Mouse (Mus musculus): ENCODE data around the gene Mbl1. TPM values are rescaled to one million over a fixed set of nuclear protein-coding genes. Genes with fewer than 3 reads are reported as not detected.

Mbl1 gene
- polyA plus RNA-seq, 1 experiment from 2014 or later = 0.19 TPM

DNA sequence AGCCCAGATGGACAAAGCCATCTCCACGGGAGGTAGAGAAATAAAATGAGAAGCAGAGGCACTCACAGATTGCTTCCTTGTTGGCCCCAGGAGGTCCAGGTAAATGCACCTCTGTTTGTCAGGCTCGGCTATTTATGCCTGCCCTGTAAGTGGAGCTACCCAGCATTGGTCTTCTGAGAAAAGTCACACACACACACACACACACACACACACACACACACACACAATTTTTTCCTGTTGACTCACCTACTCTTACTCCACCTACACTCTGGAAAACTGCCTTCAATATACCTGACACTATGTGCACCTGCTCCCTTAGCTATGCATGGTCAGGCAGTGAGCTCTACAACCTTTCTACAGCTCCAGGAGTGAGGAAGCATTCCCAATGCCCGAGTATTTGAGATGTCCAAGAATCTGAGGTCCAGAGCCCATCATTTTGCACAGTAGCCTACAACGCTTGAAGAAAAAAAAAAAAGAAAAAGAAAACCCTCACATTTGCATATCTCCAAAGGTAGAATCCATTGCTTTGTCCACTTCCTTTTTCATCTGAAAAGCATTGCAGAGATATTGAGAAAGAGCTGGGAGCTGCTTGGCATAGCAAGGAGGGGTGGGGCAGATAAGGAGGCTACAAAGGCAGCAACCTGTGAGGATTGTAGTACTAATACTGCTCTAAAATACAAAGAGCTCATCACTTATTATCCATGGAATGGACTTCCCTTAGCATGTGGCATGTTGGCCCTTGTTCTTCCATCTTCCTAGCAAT is 34.0 kb downstream of the Mbl1 start, which contains the start of gene Sftpd:
TSS of gene Sftpd (minus strand) at position 91 of the 763 bp plus-strand sequence.
- 76% methylated on average over 4 of the region's 4 CpGs for WGBS
- Histone ChIP-seq H3K9me3 (ENCODE audit: low read length) (no peaks in the 10 kb centered on the region), H3K4me1 (ENCODE audit: insufficient read depth, low read length) (no peaks in the 10 kb centered on the region), H3K27me3 (ENCODE audit: insufficient read depth, low read length) (no peaks in the 10 kb centered on the region), H3K4me3 (ENCODE audit: low read length) (no peak within 1 kb of the TSS), H3K27ac (ENCODE audit: low read length) (no peak within 1 kb of the TSS), H3K36me3 (ENCODE audit: insufficient read depth, low read length) (no peaks in the 10 kb centered on the region), H3K9ac (replicated peaks; ENCODE audit: low read length) (no peak within 1 kb of the TSS), H3K4me2 (replicated peaks; ENCODE audit: low read depth, low read length) (no peak within 1 kb of the TSS)
- no peak for ATAC-seq (ENCODE audit: low FRiP score, low TSS enrichment)

DNA sequence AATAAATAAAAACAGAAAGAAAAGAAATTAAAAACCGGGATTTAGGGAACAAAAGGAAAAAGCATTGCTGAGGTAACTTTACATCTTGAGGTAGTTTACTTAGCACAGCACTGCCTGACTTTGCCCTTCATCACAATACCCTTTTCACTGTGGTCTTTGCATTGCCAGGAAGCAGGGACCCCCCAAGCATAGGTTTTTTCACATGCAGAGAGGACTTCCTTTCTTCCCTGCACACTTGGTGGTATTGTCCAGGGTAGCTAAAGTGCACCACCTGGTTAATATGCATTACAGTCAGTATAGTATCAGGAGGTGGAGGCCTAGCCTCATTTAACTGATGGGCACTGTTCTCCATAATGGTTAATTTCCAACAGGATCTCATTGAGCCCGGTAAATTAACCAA is 38.2 kb downstream of the Mbl1 start:
- peaks cover 11% of the 10 kb centered on the region for H3K9me3 ChIP-seq (ENCODE audit: low read length)
- ATAC-seq (ENCODE audit: low FRiP score, low TSS enrichment) = no peak
- no peak overlapping the region for H3K9ac ChIP-seq (replicated peaks; ENCODE audit: low read length)
- no peak overlapping the region for H3K4me2 ChIP-seq (replicated peaks; ENCODE audit: low read depth, low read length)
- H3K36me3 ChIP-seq (ENCODE audit: insufficient read depth, low read length) = no peaks in the 10 kb centered on the region
- no peaks in the 10 kb centered on the region for H3K4me1 ChIP-seq (ENCODE audit: insufficient read depth, low read length)
- 77% methylated on average over 2 of the region's 2 CpGs for WGBS
- H3K27me3 ChIP-seq (ENCODE audit: insufficient read depth, low read length) = no peaks in the 10 kb centered on the region
- H3K4me3 ChIP-seq (ENCODE audit: low read length) = no peak overlapping the region
- no peak overlapping the region for H3K27ac ChIP-seq (ENCODE audit: low read length)

DNA sequence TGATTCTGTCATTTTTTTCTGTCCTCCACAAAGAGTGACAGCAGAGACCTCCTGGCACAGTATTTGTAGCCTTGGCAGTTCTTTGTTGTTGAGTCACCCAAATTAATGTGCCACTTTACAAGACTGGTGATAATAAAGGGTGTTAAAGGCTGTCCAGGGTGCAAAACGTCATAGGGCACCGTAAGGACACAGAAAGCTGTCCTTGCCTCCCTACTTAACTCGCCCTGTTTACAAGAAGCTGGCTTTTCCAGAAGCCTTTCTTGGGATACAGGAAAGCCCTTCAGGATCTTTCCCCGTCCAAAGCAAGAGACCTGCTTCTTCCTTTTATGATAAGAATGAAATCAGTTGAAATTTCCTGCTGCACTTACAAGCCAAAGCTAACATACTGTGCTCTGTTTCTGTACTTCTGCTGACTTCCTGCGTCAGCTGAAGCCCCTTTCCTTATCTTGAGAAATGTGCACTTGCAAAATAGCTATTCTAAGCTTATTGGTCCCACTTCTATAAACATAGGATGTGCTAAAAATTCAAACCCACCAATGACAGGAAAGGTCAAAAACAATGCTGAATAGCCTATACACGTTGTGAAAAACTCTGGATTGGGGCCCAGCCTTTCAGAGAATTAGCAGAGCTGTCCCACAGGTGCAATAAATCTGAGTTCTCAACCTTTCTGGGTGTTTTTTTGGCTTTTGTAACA is 46.9 kb downstream of the Mbl1 start:
- Histone ChIP-seq H3K27me3 (ENCODE audit: insufficient read depth, low read length) (no peaks in the 10 kb centered on the region), H3K4me1 (ENCODE audit: insufficient read depth, low read length) (no peaks in the 10 kb centered on the region), H3K9me3 (ENCODE audit: low read length) (no peaks in the 10 kb centered on the region), H3K4me3 (ENCODE audit: low read length) (no peak overlapping the region), H3K36me3 (ENCODE audit: insufficient read depth, low read length) (no peaks in the 10 kb centered on the region), H3K4me2 (replicated peaks; ENCODE audit: low read depth, low read length) (no peak overlapping the region), H3K27ac (ENCODE audit: low read length) (no peak overlapping the region), H3K9ac (replicated peaks; ENCODE audit: low read length) (no peak overlapping the region)
- ATAC-seq (ENCODE audit: low FRiP score, low TSS enrichment) = peak; percentile 23; the same call in 1 of the 2 replicates
- WGBS = 50% methylated on average over 6 of the region's 6 CpGs

Other genes starting within 250 kb of the Mbl1 start
- gene Tspan14, start 184.7 kb upstream of the Mbl1 start, polyA plus RNA-seq (2015; fragmentation: Nextera tagmentation; extraction: Ambion mirVana) = 138 and 144 TPM in 2 replicates
- 109 and 111 TPM in 2 replicates for gene Fam213a, start 137.7 kb upstream of the Mbl1 start, polyA plus RNA-seq (2015; fragmentation: Nextera tagmentation; extraction: Ambion mirVana)
- 0.45 TPM in 1 of 2 replicates, not detected in the other for gene Dydc2, start 82.2 kb upstream of the Mbl1 start, polyA plus RNA-seq (2015; fragmentation: Nextera tagmentation; extraction: Ambion mirVana)
- gene Dydc1, start 78.5 kb upstream of the Mbl1 start, polyA plus RNA-seq (2015; fragmentation: Nextera tagmentation; extraction: Ambion mirVana) = not detected in 2 replicates
- gene Mat1a, start 46.4 kb upstream of the Mbl1 start, polyA plus RNA-seq (2015; fragmentation: Nextera tagmentation; extraction: Ambion mirVana) = 0.36 and 0.54 TPM in 2 replicates
- gene Sftpa1, start 19.7 kb upstream of the Mbl1 start, polyA plus RNA-seq (2015; fragmentation: Nextera tagmentation; extraction: Ambion mirVana) = 3.9 TPM in 1 of 2 replicates, not detected in the other
- gene Sftpd, start 33.7 kb downstream of the Mbl1 start, polyA plus RNA-seq (2015; fragmentation: Nextera tagmentation; extraction: Ambion mirVana) = 0.16 and 0.45 TPM in 2 replicates
- not detected in 2 replicates for gene Gm2832, start 127.3 kb downstream of the Mbl1 start, polyA plus RNA-seq (2015; fragmentation: Nextera tagmentation; extraction: Ambion mirVana)
- gene Gm5798, start 197.2 kb downstream of the Mbl1 start, polyA plus RNA-seq (2015; fragmentation: Nextera tagmentation; extraction: Ambion mirVana) = not detected in 2 replicates
- gene Gm7945, start 234.9 kb downstream of the Mbl1 start, polyA plus RNA-seq (2015; fragmentation: Nextera tagmentation; extraction: Ambion mirVana) = not detected in 2 replicates